Mouse (Mus musculus): ENCODE data around the gene Trim52. TPM values are rescaled to one million over a fixed set of nuclear protein-coding genes. Genes with fewer than 3 reads are reported as not detected.

Gene Trim52
- polyA plus RNA-seq (2012; fragmentation: generic; extraction: Trizol): under 1 TPM in 1 of 2 experiments, not detected in 1; 0.04 TPM

GRCm38 (mm10) chr14:106105980-106106379 lies at the start of gene Trim52:
Trim52 (plus strand) TSS chr14:106106198.

Other genes starting within 250 kb of the Trim52 start
- 10 to 100 TPM in 1 of 2 experiments, 1 to 10 TPM in 1; 2.9 to 27.7 TPM for gene Spry2, start 209.4 kb upstream of the Trim52 start, polyA plus RNA-seq (2012; fragmentation: generic; extraction: Trizol)